Mouse (Mus musculus) cerebellum, postnatal 25 days (tissue): ENCODE measurements around the gene Rpa2.
A peak's percentile ranks its signal among the peaks of the same experiment; 100 is the strongest.
"Not testable (repeated sequence)": the region's sequence is repeated elsewhere in the genome, so short reads cannot be mapped to it uniquely, and the experiment has no call there.

ENCODE experiments used
- DNase-seq, 2 experiments: peaks; one replicate each; pipeline ENCODE4 v3.0.0; 2021; ENCODE audit warnings: mixed read lengths in 2 of 2

The Rpa2 gene

DNA sequence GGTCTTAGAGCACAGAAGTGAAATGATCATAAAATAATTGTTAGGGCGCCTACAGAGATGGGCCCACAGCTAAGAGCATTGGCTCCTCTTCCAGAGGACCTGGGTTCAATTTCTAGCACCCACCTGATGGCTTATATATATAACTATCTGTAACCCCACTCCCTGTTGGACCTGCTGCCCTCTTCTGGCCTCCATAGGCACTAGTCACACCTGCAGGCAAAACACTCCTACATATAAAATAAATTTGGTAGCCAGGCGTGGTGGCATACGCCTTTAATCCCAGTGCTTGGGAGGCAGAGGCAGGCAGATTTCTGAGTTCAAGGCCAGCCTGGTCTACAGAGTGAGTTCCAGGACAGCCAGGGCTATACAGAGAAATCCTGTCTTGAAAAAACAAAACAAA is 5.0 kb upstream of the Rpa2 start:
- DNase-seq, result not testable (repeated sequence)

DNA sequence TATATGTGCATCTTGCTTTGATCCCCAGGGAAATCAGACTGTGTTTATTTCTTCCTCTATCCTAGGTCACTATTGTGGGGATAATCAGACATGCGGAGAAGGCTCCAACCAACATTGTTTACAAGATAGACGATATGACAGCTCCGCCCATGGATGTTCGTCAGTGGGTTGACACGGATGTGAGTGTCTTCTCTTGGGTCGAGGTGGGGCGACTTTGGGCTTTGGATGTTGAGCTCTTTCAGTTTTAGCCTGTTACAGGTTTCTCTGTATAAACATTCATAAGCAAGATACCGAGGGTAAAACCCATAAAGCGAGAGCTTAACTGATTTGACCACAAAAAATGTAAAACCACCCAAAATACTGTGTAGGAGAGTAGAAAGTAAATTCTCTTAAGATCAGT is 3.6 kb downstream of the Rpa2 start:
- no peak for DNase-seq

DNA sequence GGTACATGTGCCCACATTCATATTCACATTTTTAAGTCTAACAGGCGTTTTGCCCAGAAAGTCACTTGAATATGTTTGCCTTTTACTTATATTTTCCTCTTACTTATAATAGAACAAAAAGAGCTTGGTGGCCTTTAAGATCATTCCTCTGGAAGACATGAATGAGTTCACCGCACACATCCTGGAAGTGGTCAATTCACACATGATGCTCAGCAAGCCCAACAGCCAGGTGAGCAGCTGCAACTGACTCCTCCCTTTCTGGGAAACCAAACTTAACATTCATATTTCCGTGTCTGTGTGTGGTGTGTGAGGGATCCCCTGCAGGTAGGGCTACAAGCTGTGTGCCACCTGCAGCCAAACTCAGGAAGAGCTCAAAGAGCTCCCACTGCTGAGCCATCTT is 6.8 kb downstream of the Rpa2 start:
- no peak for DNase-seq

GRCm38 (mm10) chr4:132776764-132777163 is 8.6 kb downstream of the Rpa2 start:
- peak; percentile 48 to 73 for DNase-seq

GRCm38 (mm10) chr4:132778562-132779201 is 10.6 kb downstream of the Rpa2 start:
- no peak for DNase-seq

DNA sequence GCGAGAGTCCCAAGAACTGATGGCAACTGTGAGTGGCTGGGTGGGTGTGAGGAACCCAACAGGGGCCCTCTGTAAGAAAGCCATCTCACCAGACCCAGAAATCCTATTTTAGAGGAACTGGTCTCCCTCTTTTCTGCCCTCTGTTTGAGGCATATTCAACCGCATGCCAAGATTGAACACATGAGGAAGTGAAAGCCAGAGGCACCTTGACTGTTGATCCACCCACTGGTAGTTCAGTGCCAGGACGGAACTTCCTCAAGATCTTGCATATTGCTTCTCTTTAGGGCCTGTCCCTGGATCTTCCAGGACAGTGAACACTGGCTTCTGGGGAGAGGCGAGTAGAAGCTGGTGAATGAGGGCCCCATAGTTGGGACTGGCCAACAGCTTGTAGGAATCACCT is 12.2 kb downstream of the Rpa2 start:
- DNase-seq, result no peak

DNA sequence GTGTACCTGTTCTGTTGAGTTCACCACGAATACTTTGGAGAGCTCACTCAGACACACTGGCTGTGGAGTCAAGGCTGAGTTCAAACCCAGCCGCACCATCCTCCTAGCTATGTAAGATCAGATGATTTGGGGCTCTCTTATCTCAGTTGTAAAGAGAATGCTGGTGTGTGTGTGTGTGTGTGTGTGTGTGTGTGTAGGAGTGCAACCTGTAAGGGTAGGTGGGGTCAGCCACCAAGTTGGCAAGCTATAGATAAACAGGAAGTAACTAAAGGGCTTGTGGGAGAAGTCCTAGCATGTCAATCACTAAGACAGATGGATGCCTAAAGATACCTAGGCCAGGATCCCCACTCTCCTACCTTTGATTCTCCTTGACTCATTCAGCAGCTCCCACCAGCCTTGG is 15.6 kb downstream of the Rpa2 start:
- DNase-seq, result no peak

DNA sequence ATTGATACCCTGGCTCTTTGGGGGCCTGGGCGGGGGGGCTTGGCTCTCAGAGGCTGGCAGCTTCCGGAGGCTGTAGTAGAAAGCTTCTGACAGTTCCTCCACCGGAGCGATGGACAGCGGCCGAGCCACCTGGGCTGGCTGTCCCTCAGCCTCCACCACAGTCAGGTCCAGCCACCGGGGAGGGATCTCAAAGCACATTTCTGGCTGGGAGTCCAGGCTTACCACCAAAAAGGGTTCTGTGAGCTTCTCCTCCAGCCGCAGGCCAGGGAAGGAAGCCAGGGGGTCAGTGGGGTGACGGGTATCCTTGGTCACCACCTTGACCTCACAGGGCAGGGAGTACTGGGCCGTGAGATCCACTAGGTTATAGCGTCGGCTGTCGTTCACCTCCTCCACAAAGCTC is 17.1 kb downstream of the Rpa2 start:
- no peak for DNase-seq

GRCm38 (mm10) chr4:132789731-132790130 is 21.6 kb downstream of the Rpa2 start:
- DNase-seq, result no peak

GRCm38 (mm10) chr4:132793322-132794004 is 25.3 kb downstream of the Rpa2 start:
- DNase-seq, result not testable (repeated sequence)

DNA sequence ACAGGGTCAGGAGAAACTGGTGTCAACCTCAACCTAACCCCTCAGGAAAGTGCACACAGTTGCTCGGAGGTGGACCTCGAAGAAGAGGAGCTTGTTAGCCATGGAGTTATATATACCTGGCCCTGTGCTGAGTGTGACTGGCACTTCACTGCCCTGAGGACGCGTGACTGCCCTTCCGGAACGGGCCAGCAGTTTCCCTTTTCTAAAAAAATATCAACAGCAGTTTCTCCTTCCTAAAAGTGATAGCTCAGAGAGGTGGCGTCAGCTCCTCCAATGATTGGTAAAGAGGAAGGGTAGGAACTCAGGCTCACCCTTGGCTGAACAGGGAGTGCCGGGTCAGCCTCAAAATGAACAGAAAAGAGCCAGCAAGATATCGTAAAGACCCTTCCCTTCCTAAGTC is 25.9 kb downstream of the Rpa2 start:
- DNase-seq, result no peak

DNA sequence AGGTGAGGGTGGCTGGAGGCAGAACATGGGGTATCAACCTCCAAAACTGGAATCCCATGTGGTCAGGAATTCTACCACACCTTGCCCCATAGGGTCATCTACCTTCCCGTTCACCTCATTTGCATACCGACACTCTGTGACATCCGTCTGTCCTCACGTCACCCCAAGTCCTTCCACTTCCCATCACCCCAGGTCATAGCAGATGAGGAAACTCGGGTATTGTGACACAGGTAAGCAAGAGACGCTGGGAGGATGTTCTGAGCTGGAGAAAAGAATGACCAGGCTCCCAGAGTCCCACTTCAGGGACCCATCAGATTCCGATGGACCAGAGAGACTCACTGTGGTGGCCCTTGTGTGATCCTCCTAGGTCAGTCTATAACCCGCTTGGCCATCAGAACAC is 26.6 kb downstream of the Rpa2 start:
- no peak for DNase-seq

GRCm38 (mm10) chr4:132795171-132795570 is 27.0 kb downstream of the Rpa2 start:
- no peak for DNase-seq

GRCm38 (mm10) chr4:132796196-132796886 is 28.2 kb downstream of the Rpa2 start, which contains the start of gene Themis2:
Gene Themis2 (minus strand): TSS chr4:132796387.
- DNase-seq, result peak in 1 of 2 experiments; percentile 42

GRCm38 (mm10) chr4:132797461-132797860 is 29.3 kb downstream of the Rpa2 start:
- no peak for DNase-seq

- no peak for DNase-seq
These were observed 29.9 kb downstream of the Rpa2 start for GRCm38 (mm10) chr4:132798028-132798427.

DNA sequence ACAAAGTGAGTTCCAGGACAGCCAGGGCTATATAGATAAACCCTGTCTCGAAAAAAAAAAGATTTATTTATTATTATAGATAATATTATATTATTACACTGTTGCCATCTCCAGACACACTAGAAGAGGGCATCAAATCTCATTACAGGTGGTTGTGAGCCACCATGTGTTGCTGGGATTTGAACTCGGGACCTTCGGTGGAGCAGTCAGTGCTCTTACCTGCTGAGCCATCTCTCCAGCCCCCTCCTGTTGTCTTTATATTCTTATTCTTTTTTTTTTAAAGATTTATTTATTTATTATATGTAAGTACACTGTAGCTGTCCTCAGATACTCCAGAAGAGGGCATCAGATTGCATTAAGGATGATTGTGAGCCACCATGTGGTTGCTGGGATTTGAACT is 30.5 kb downstream of the Rpa2 start:
- DNase-seq, result not testable (repeated sequence)

GRCm38 (mm10) chr4:132799845-132800244 is 31.7 kb downstream of the Rpa2 start:
- DNase-seq, result no peak

DNA sequence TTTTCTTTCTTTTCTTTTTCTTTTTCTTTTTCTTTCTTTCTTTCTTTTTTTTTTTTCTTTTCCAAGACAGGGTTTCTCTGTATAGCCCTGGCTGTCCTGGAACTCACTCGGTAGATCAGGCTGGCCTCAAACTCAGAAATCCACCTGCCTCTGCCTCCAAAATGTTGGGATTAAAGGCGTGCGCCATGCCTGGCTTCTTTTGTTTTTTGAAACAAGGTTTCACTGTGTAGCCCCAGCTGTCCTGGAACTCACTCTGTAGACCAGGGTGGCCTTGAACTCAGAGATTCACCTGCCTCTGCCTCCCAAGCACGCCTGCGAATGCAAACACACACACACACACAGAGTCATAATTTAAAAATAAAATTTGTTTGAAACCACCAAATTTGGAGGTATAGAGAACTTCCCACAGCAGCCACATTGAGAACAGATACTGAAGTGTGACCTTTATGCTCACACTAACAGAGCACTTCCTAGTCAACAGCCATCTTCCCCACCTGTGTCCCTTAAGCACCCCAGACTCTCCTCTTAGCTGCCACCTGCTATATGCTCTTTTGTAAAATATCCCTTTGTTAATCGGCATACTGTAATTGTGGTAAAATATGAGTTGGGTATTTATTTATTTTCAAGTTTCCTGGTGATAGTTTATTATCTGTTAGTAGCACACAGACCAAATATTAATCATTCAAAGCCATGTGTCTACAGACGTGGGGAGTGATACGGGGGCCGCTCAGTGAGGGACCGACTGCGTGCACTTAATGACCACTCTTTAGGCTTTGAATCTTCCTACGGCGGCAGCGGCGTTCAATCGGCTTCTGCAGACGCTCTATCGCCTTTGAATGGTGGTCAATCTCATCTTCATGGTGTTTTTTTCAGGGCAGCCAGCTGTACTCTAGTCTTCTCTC is 33.3 kb downstream of the Rpa2 start:
- DNase-seq, result no peak

- DNase-seq, result no peak
These were observed 34.1 kb downstream of the Rpa2 start for GRCm38 (mm10) chr4:132802171-132802637.

DNA sequence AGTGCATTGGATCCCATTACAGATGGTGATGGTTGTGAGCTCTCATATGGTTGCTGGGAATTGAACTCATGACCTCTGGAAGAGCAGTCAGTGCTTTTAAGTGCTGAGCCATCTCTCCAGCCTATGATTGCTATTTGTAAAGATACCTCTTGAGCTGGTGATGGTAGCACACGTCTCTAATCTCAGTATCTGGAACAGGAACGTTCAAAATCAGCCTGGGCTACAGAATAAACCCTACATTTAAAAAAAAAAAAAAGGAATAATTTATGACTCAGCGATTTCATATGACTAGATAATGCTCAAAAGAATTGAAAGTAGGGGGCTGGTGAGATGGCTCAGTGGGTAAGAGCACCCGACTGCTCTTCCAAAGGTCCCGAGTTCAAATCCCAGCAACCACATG is 35.1 kb downstream of the Rpa2 start:
- no peak for DNase-seq

DNA sequence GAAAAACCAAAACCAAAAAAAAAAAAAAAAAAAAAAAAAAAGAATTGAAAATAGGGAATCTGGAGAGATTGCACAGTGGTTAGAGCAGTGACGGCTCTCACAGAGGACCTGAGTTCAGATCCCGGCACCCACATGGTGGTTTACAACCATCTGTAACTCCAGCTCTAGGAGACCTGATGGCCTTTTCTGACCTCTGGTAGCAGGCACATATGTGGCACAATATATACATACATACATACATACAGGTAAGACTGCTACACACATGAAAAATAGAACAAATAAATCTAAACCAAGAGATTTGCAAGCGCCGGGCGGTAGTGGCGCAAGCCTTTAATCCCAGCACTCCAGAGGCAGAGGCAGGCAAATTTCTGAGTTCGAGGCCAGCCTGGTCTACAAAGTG is 35.7 kb downstream of the Rpa2 start:
- no peak for DNase-seq

- no peak for DNase-seq
These were observed 36.2 kb downstream of the Rpa2 start for GRCm38 (mm10) chr4:132804331-132804730.
